Mouse (Mus musculus) embryonic fibroblast, embryonic 13.5 days (primary cell): ENCODE data around the gene Wnt10a.

Source experiments
- CTCF ChIP-seq: IDR thresholded peaks from 2 replicates; pipeline ENCODE4 v1.5.1; 2011; ENCODE audit warnings: mild to moderate bottlenecking, control low read depth, low read length, moderate library complexity, borderline replicate concordance; ENCODE audit not compliant: insufficient read depth
- POLR2A ChIP-seq: IDR thresholded peaks from 2 replicates; pipeline ENCODE4 v1.6.1; 2011; ENCODE audit warnings: low read depth, mild to moderate bottlenecking, control low read depth, low read length, moderate library complexity

- TF ChIP-seq CTCF (no peak), POLR2A (no peak)
These were observed 15.3 kb downstream of the Wnt10a start for GRCm38 (mm10) chr1:74806360-74807311.
